Mouse (Mus musculus) liver, embryonic 12.5 days (tissue): ENCODE measurements around the gene Gad1. TPM values are rescaled to one million over a fixed set of nuclear protein-coding genes. Genes with fewer than 3 reads are reported as not detected.

ENCODE experiments used
- ATAC-seq: fragments of 200-750 bp; cut with Nextera tagmentation; 2 replicates; pipeline ENCODE4 v1.8.0; 2017; ENCODE audit warnings: moderate number of reproducible peaks, mild to moderate bottlenecking, moderate library complexity
- H3K27ac ChIP-seq: fragments of 300-500 bp; sonication (generic); 2 replicates; pipeline ENCODE4 v1.5.1; 2016; ENCODE audit warnings: mild to moderate bottlenecking
- H3K27me3 ChIP-seq: fragments of 300-500 bp; sonication (generic); replicated peaks from 2 replicates; pipeline ENCODE4 v1.6.1; 2016; ENCODE audit warnings: mild to moderate bottlenecking, moderate library complexity
- H3K36me3 ChIP-seq: fragments of 300-500 bp; sonication (generic); 2 replicates; pipeline ENCODE4 v1.6.1; 2016; ENCODE audit warnings: mild to moderate bottlenecking, moderate library complexity
- H3K4me1 ChIP-seq: fragments of 300-500 bp; sonication (generic); 2 replicates; pipeline ENCODE4 v1.6.1; 2016
- H3K4me2 ChIP-seq: fragments of 300-500 bp; sonication (generic); 2 replicates; pipeline ENCODE4 v1.6.1; 2016; ENCODE audit warnings: mild to moderate bottlenecking, moderate library complexity
- H3K4me3 ChIP-seq: fragments of 300-500 bp; sonication (generic); 2 replicates; pipeline ENCODE4 v1.5.1; 2016; ENCODE audit warnings: mild to moderate bottlenecking, moderate library complexity
- H3K9ac ChIP-seq: fragments of 300-500 bp; sonication (generic); 2 replicates; pipeline ENCODE4 v1.6.1; 2016; ENCODE audit warnings: mild to moderate bottlenecking, moderate library complexity
- H3K9me3 ChIP-seq: fragments of 300-500 bp; sonication (generic); replicated peaks from 2 replicates; pipeline ENCODE4 v1.6.1; 2016; ENCODE audit warnings: mild to moderate bottlenecking, moderate library complexity
- WGBS: fragments of 180-500 bp; shearing (Covaris S2); methylation state at CpG from one replicate; pipeline ENCODE4 v1.1.7; 2016; ENCODE audit not compliant: insufficient replicate concordance; 5-methylcytosine and 5-hydroxymethylcytosine counted together
- polyA plus RNA-seq: library from polyadenylated mRNA; unstranded; fragments of >200 nt; fragmentation: Nextera tagmentation; extraction: Ambion mirVana; gene quantifications from 2 replicates; pipeline ENCODE4 v1.2.1, GENCODE M21; 2016

Gene Gad1
- polyA plus RNA-seq, 1 experiment from 2014 or later: 0.14 TPM

DNA sequence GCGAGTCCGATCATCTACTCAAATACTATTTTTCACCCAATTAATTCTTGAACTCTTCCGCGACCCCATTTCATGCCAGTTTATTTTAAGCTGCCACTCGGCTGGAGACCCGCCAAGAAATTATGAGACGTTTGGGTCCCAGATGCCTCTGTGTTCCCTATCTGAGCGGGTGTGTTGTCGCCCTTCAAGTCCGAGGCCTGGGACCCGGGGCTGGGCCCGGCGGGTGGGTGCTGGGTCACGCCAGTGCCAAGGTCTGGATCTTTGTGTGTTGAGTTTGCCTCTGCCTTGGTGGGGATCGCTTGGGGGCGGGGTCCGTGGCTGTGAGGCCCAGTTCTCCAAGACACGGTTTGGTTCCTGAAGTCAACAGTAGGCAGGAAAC, 13.7 kb downstream of the Gad1 start:
- H3K4me3 ChIP-seq: no peak overlapping the region
- H3K9me3 ChIP-seq: no peaks in the 10 kb centered on the region
- H3K4me1 ChIP-seq: peaks cover 31% of the 10 kb centered on the region
- ATAC-seq: no peak
- H3K9ac ChIP-seq: no peak overlapping the region
- no peaks in the 10 kb centered on the region for H3K36me3 ChIP-seq
- no peak overlapping the region for H3K27ac ChIP-seq
- peaks cover 99% of the 10 kb centered on the region for H3K27me3 ChIP-seq
- 3% methylated on average over 18 of the region's 18 CpGs for WGBS
- H3K4me2 ChIP-seq: peak overlapping the region; percentile 10; the same call in 1 of the 2 replicates

DNA sequence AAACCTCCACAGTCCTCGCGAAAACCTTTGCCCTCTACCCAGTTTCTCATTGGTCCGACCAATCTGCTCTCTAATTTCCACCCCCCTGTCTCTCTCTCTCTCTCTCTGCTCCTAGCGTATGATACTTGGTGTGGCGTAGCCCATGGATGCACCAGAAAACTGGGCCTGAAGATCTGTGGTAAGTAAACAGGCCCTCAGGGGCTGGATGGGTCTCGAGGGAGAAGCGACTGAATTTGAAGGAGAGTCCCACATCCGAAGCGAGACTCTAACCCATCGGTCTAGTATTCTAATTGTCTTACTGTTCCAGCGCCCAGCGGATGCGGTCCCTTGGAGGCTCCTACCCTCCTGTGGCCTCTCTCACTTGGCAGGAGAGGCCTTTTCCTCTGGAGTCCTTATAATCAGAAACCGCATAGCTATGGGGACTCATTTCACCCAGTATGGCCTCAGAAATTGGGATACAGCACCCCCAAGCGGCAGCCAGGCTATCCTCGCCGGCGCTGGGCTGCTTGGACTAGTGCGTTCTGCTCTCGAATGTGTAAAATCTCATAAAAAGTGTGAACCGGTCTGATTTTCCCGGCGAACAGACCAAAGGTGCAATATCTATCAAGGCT, 14.3 kb downstream of the Gad1 start:
- H3K27ac ChIP-seq: no peak overlapping the region
- no peak overlapping the region for H3K9ac ChIP-seq
- 5% methylated on average over 23 of the region's 23 CpGs for WGBS
- H3K27me3 ChIP-seq: peaks cover 99% of the 10 kb centered on the region
- peaks cover 30% of the 10 kb centered on the region for H3K4me1 ChIP-seq
- no peak for ATAC-seq
- no peaks in the 10 kb centered on the region for H3K36me3 ChIP-seq
- H3K4me2 ChIP-seq: peak overlapping the region; percentile 61
- no peaks in the 10 kb centered on the region for H3K9me3 ChIP-seq
- no peak overlapping the region; the same call in 1 of the 2 replicates for H3K4me3 ChIP-seq

DNA sequence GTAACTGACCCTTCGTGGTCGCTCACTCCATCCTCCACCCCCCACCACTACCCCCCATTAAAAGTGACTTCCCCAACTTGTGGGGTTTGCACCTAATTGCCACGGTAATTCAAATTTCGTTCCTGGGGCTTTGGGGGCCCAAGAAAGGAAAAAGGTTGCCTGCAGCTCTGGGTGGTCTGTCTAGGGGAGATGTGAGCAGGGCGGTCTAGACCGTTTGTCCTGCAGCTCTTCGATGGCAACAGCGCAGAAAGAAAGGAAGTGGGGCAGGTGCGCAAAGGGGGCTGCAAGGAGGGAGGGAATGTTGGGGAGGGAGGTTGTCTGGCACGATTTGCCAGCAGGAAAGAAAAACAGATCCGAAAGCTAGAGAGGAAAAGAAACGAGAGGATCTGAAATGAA, 14.8 kb downstream of the Gad1 start:
- Histone ChIP-seq H3K9me3 (no peaks in the 10 kb centered on the region), H3K9ac (no peak overlapping the region), H3K36me3 (no peaks in the 10 kb centered on the region), H3K27ac (no peak overlapping the region), H3K4me2 (peak overlapping the region; percentile 61), H3K4me1 (peaks cover 25% of the 10 kb centered on the region), H3K4me3 (peak overlapping the region; percentile 20; the same call in 1 of the 2 replicates), H3K27me3 (peaks cover 99% of the 10 kb centered on the region)
- no peak for ATAC-seq
- WGBS: 4% methylated on average over 12 of the region's 12 CpGs

DNA sequence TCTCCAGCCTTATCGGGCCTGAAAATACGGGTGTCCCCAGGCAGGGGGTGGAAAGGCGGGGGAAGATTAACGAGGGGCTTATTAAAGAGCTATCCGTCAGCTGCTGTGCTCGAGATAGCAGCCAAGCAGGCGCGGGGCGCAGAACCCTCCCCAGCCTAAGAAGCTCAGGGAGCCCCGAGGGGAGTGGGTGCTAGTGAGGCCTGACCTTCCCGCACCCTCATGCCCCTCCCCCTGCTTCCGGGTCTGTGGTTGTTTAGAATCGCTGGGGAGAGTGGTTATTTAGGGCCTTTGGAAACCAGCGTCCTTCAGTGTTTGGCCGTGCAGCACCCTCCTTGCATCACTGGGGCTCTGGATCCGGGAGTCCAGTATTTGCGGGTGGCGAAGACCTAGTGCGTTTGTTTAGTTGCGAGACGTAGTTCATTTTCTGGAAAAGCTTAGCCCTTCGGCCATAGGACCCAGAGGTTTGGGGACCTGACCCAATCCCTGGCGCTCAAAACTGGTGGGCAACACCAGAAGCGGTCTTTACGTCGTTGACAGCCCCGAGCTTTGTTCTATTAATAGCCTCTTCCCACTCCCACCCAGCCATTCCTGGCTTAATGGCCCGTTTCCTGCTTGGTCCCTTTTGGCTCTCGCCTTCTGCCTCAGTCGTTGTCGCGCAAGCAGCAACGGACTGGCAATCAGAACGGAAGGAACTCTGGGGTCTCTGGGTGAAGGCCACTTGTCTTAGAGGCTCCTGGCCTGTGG, 15.5 kb downstream of the Gad1 start:
- H3K9me3 ChIP-seq: no peaks in the 10 kb centered on the region
- H3K4me1 ChIP-seq: peaks cover 21% of the 10 kb centered on the region
- H3K4me3 ChIP-seq: peak overlapping the region; percentile 20
- H3K36me3 ChIP-seq: no peaks in the 10 kb centered on the region
- ATAC-seq: no peak
- no peak overlapping the region for H3K27ac ChIP-seq
- H3K4me2 ChIP-seq: peak overlapping the region; percentile 61
- no peak overlapping the region for H3K9ac ChIP-seq
- H3K27me3 ChIP-seq: peaks cover 99% of the 10 kb centered on the region
- 1% methylated on average over 34 of the region's 34 CpGs for WGBS

DNA sequence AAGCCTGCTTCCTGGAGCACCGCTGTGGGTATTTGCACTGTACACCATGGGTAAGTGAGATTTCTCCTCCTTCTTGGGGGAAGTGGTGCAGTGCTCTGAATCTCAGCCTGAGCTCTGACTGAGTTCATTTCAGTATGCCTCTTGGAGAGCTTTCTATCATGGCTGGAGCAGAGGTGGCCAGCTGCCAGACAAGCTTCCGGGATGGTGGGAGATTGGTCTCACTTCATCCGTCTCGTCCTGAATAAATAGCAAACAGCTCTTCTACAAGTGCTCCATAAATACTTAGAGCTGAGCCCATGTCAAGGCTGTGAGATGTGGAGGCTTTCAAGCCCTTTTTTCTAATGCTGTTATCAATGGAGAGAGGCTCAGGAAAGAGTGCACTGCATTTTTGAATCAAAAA, 18.8 kb downstream of the Gad1 start:
- Histone ChIP-seq H3K9ac (no peak overlapping the region), H3K4me2 (no peak overlapping the region), H3K4me1 (peaks cover 11% of the 10 kb centered on the region; the same call in 1 of the 2 replicates), H3K9me3 (no peaks in the 10 kb centered on the region), H3K27ac (no peak overlapping the region), H3K27me3 (peaks cover 82% of the 10 kb centered on the region), H3K36me3 (no peaks in the 10 kb centered on the region), H3K4me3 (no peak overlapping the region)
- WGBS: 59% methylated on average over 4 of the region's 4 CpGs
- ATAC-seq: no peak

DNA sequence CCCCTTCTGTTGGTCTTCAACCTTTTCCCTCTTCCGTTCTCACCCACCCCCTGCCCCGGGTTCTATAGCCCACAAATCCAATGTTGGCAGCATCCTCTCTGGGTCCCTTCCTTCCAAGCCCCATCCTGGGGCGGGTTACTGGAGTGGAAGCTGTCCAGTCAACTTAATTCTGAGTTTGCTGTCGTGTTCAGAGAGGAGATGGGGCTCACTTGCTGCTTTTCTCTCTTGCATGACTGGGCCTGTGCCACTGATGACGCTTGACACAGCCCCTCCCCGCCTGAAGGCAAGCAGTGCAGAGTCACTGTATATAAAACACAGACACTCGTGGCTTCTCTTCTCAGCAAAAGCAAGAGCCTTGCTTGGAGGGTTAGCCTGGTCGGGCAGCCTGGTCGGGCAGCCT, 19.4 kb downstream of the Gad1 start:
- Histone ChIP-seq H3K27me3 (peaks cover 76% of the 10 kb centered on the region), H3K9me3 (no peaks in the 10 kb centered on the region), H3K27ac (no peak overlapping the region), H3K4me2 (no peak overlapping the region), H3K9ac (no peak overlapping the region), H3K4me1 (peaks cover 7% of the 10 kb centered on the region; the same call in 1 of the 2 replicates), H3K36me3 (no peaks in the 10 kb centered on the region), H3K4me3 (no peak overlapping the region)
- ATAC-seq: no peak
- 41% methylated on average over 9 of the region's 9 CpGs for WGBS

GRCm38 (mm10) chr2:70573544-70574210, 20.8 kb downstream of the Gad1 start:
- Histone ChIP-seq H3K4me3 (no peak overlapping the region), H3K4me1 (0 out of 2 replicates have a peak, but pooled peaks cover 2% of the 10 kb centered on the region), H3K27ac (no peak overlapping the region), H3K9me3 (no peaks in the 10 kb centered on the region), H3K9ac (no peak overlapping the region), H3K27me3 (peaks cover 62% of the 10 kb centered on the region), H3K4me2 (no peak overlapping the region), H3K36me3 (no peaks in the 10 kb centered on the region)
- no peak for ATAC-seq
- WGBS: 71% methylated on average over 8 of the region's 8 CpGs

DNA sequence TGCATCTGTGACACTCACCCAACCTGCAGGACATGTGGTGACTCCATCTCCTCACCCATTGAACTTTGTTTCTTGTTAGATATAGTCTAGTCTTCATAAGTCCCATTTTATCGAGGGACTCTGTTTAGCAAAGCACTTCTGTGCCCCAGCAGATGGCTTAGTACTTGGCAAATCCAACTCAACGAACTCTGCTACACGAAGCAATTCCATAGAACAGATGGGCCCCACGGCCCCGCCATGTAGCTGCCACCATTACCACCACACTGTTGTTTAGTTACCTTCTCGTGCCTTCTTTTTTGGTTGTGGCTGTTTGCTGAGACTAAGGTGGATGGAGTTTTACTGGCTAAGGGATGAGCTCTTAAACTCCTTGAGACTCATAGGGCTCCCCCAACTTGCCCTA, 35.3 kb downstream of the Gad1 start:
- no peaks in the 10 kb centered on the region for H3K4me1 ChIP-seq
- ATAC-seq: no peak
- no peak overlapping the region for H3K4me3 ChIP-seq
- H3K27me3 ChIP-seq: no peaks in the 10 kb centered on the region
- H3K27ac ChIP-seq: no peak overlapping the region
- no peak overlapping the region for H3K9ac ChIP-seq
- H3K36me3 ChIP-seq: no peaks in the 10 kb centered on the region
- H3K4me2 ChIP-seq: no peak overlapping the region
- 62% methylated on average over 6 of the region's 6 CpGs for WGBS
- no peaks in the 10 kb centered on the region for H3K9me3 ChIP-seq

GRCm38 (mm10) chr2:70592432-70592831, 39.6 kb downstream of the Gad1 start:
- ATAC-seq: no peak
- Histone ChIP-seq H3K4me2 (no peak overlapping the region), H3K27ac (no peak overlapping the region), H3K4me1 (no peaks in the 10 kb centered on the region), H3K9ac (no peak overlapping the region), H3K4me3 (no peak overlapping the region), H3K27me3 (no peaks in the 10 kb centered on the region), H3K36me3 (no peaks in the 10 kb centered on the region), H3K9me3 (no peaks in the 10 kb centered on the region)
- 71% methylated on average over 6 of the region's 6 CpGs for WGBS

- Histone ChIP-seq H3K27me3 (no peaks in the 10 kb centered on the region), H3K4me1 (no peaks in the 10 kb centered on the region), H3K36me3 (no peaks in the 10 kb centered on the region), H3K4me3 (no peak overlapping the region), H3K9ac (no peak overlapping the region), H3K9me3 (no peaks in the 10 kb centered on the region), H3K27ac (no peak overlapping the region), H3K4me2 (no peak overlapping the region)
- ATAC-seq: no peak
- WGBS: 70% methylated on average over 5 of the region's 5 CpGs
Observed at GRCm38 (mm10) chr2:70593670-70594069, 40.8 kb downstream of the Gad1 start.

DNA sequence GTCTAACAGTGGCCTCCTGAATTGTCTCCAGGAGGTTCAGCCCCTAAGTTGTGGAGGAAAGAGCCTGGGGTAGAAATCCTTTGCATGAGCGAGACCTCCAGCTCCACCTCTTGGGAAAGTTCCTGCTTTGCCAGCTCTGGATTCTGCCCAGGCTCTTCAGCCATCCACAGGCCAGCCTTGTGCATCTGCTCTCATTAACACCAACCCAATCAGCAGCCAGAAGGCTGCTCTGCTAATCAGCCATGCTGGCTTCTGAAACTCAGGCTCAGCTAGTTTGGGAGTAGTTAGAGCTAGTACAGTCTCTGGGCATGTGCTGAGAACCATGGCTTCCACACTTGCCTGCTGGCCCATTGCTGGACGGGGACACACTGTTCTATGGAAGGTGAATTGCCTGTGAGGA, 43.0 kb downstream of the Gad1 start:
- WGBS: 41% methylated on average over 2 of the region's 2 CpGs
- ATAC-seq: no peak
- Histone ChIP-seq H3K4me3 (no peak overlapping the region), H3K4me2 (no peak overlapping the region), H3K27ac (no peak overlapping the region), H3K9ac (no peak overlapping the region), H3K4me1 (no peaks in the 10 kb centered on the region), H3K36me3 (no peaks in the 10 kb centered on the region), H3K27me3 (no peaks in the 10 kb centered on the region), H3K9me3 (no peaks in the 10 kb centered on the region)

- Histone ChIP-seq H3K36me3 (no peaks in the 10 kb centered on the region), H3K9ac (no peak overlapping the region), H3K4me2 (no peak overlapping the region), H3K9me3 (no peaks in the 10 kb centered on the region), H3K27me3 (no peaks in the 10 kb centered on the region), H3K4me1 (no peaks in the 10 kb centered on the region), H3K27ac (no peak overlapping the region), H3K4me3 (no peak overlapping the region)
- ATAC-seq: no peak
- WGBS: 68% methylated on average over 3 of the region's 3 CpGs
Observed at GRCm38 (mm10) chr2:70609769-70610168, 56.9 kb downstream of the Gad1 start.
